Mouse (Mus musculus): Measurements from ENCODE around the gene Rab3a.

Rab3a gene

GRCm38 (mm10) chr8:70742176-70742575 is 12.3 kb upstream of the Rab3a start:
- no peak for DNase-seq (ENCODE audit: low spot score)

GRCm38 (mm10) chr8:70742981-70743655 is 11.4 kb upstream of the Rab3a start:
- no peak for DNase-seq (ENCODE audit: low spot score)

GRCm38 (mm10) chr8:70743656-70744590 is 10.6 kb upstream of the Rab3a start:
- DNase-seq (ENCODE audit: low spot score), result no peak

GRCm38 (mm10) chr8:70744806-70745205 is 9.7 kb upstream of the Rab3a start:
- no peak for DNase-seq (ENCODE audit: low spot score)

- DNase-seq (ENCODE audit: low spot score), result no peak
These were observed 8.7 kb upstream of the Rab3a start for GRCm38 (mm10) chr8:70745691-70746220.

- no peak for DNase-seq (ENCODE audit: low spot score)
These were observed 7.8 kb upstream of the Rab3a start for GRCm38 (mm10) chr8:70746676-70747075.

- no peak for DNase-seq (ENCODE audit: low spot score)
These were observed 7.1 kb upstream of the Rab3a start for GRCm38 (mm10) chr8:70747211-70747890.

GRCm38 (mm10) chr8:70748246-70749096 is 6.0 kb upstream of the Rab3a start:
- peak; percentile 1 for DNase-seq (ENCODE audit: low spot score)

- DNase-seq (ENCODE audit: low spot score), result peak; percentile 2
These were observed 5.3 kb upstream of the Rab3a start for GRCm38 (mm10) chr8:70749097-70749674.

- peak; percentile 3 for DNase-seq (ENCODE audit: low spot score)
These were observed 4.3 kb upstream of the Rab3a start for GRCm38 (mm10) chr8:70750128-70750680.

GRCm38 (mm10) chr8:70752000-70752764 is 2.3 kb upstream of the Rab3a start:
- DNase-seq (ENCODE audit: low spot score), result peak; percentile 56

- DNase-seq (ENCODE audit: low spot score), result peak; percentile 75
These were observed 1.3 kb upstream of the Rab3a start for GRCm38 (mm10) chr8:70753151-70753550.

- peak; percentile 52 for DNase-seq (ENCODE audit: low spot score)
These were observed 587 bp downstream of the Rab3a start for GRCm38 (mm10) chr8:70754871-70755660.

GRCm38 (mm10) chr8:70755661-70756475 is 1.4 kb downstream of the Rab3a start:
- peak; percentile 17 for DNase-seq (ENCODE audit: low spot score)

- peak; percentile 4 for DNase-seq (ENCODE audit: low spot score)
These were observed 2.1 kb downstream of the Rab3a start for GRCm38 (mm10) chr8:70756476-70757040.

- peak; percentile 21 for DNase-seq (ENCODE audit: low spot score)
These were observed 3.2 kb downstream of the Rab3a start for GRCm38 (mm10) chr8:70757523-70758307.

GRCm38 (mm10) chr8:70758308-70758615 is 3.8 kb downstream of the Rab3a start:
- peak; percentile 13 for DNase-seq (ENCODE audit: low spot score)

All from ovary, postnatal 36 days (tissue).